Mouse (Mus musculus): ENCODE results near the gene Zfp426. TPM values are rescaled to one million over a fixed set of nuclear protein-coding genes. Genes with fewer than 3 reads are reported as not detected.

Gene Zfp426
- polyA plus RNA-seq, 1 experiment: 3.2 TPM

DNA sequence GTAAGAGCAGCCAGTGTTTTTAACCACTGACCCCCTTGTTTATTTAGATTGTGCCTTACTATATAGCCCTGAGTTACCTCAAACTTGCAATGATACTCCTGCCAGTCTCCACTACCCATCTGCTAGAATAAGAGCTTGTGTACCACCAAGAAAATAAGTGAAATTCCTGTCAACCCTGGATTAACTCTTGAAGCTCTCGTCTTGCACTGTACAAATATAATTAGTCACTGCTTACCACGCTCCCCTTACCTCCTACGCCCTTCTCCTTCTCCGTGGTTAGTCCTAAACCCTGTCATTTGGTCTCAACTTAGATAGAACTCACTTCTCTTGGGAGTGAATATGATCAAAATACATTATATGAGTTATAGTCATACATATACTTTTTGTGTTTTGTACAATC, 26.2 kb upstream of the Zfp426 start:
- no peak overlapping the region for H3K27ac ChIP-seq (ENCODE audit: insufficient read depth, low read length)
- no peaks in the 10 kb centered on the region for H3K36me3 ChIP-seq (ENCODE audit: control insufficient read depth, insufficient read depth, low read length)
- no peak overlapping the region for H3K4me3 ChIP-seq (ENCODE audit: extremely low read depth, insufficient read depth, insufficient read length)
- TF ChIP-seq CTCF (IDR thresholded peaks at IDR 0.05; ENCODE audit: extremely low read depth, insufficient read depth, insufficient read length, insufficient replicate concordance) (no peak), POLR2A (IDR thresholded peaks at IDR 0.05; ENCODE audit: low read depth, low read length) (no peak)
- 84% methylated on average over 4 of the region's 4 CpGs for WGBS
- H3K27me3 ChIP-seq (ENCODE audit: control insufficient read depth, insufficient read depth, low read length): no peaks in the 10 kb centered on the region
- H3K4me1 ChIP-seq (ENCODE audit: control insufficient read depth, insufficient read depth, insufficient read length): 0 out of 2 replicates have a peak, but pooled peaks cover 2% of the 10 kb centered on the region
- DNase-seq (ENCODE audit: low read depth in 1 of 2, low spot score in 2 of 2): no peak

- no peak for TF ChIP-seq CTCF (IDR thresholded peaks at IDR 0.05; ENCODE audit: extremely low read depth, insufficient read depth, insufficient read length, insufficient replicate concordance)
- TF ChIP-seq POLR2A (IDR thresholded peaks at IDR 0.05; ENCODE audit: low read depth, low read length): no peak
- Histone ChIP-seq H3K36me3 (ENCODE audit: control insufficient read depth, insufficient read depth, low read length) (0 out of 2 replicates have a peak, but pooled peaks cover 1% of the 10 kb centered on the region), H3K4me3 (ENCODE audit: extremely low read depth, insufficient read depth, insufficient read length) (no peak overlapping the region), H3K27ac (ENCODE audit: insufficient read depth, low read length) (no peak overlapping the region), H3K27me3 (ENCODE audit: control insufficient read depth, insufficient read depth, low read length) (no peaks in the 10 kb centered on the region), H3K4me1 (ENCODE audit: control insufficient read depth, insufficient read depth, insufficient read length) (0 out of 2 replicates have a peak, but pooled peaks cover 2% of the 10 kb centered on the region)
- DNase-seq (ENCODE audit: low read depth in 1 of 2, low spot score in 2 of 2): no peak
- WGBS: 92% methylated on average over 1 of the region's 1 CpGs
These were observed 25.2 kb upstream of the Zfp426 start for GRCm38 (mm10) chr9:20517727-20518126.

GRCm38 (mm10) chr9:20514016-20514415, 21.5 kb upstream of the Zfp426 start:
- H3K4me1 ChIP-seq (ENCODE audit: control insufficient read depth, insufficient read depth, insufficient read length): no peaks in the 10 kb centered on the region
- H3K36me3 ChIP-seq (ENCODE audit: control insufficient read depth, insufficient read depth, low read length): 0 out of 2 replicates have a peak, but pooled peaks cover 1% of the 10 kb centered on the region
- H3K27me3 ChIP-seq (ENCODE audit: control insufficient read depth, insufficient read depth, low read length): no peaks in the 10 kb centered on the region
- WGBS: 91% methylated on average over 3 of the region's 3 CpGs
- H3K27ac ChIP-seq (ENCODE audit: insufficient read depth, low read length): no peak overlapping the region
- TF ChIP-seq POLR2A (IDR thresholded peaks at IDR 0.05; ENCODE audit: low read depth, low read length): no peak
- no peak for TF ChIP-seq CTCF (IDR thresholded peaks at IDR 0.05; ENCODE audit: extremely low read depth, insufficient read depth, insufficient read length, insufficient replicate concordance)
- H3K4me3 ChIP-seq (ENCODE audit: extremely low read depth, insufficient read depth, insufficient read length): no peak overlapping the region
- no peak for DNase-seq (ENCODE audit: low read depth in 1 of 2, low spot score in 2 of 2)

GRCm38 (mm10) chr9:20512714-20513113, 20.2 kb upstream of the Zfp426 start:
- TF ChIP-seq POLR2A (IDR thresholded peaks at IDR 0.05; ENCODE audit: low read depth, low read length) (no peak), CTCF (IDR thresholded peaks at IDR 0.05; ENCODE audit: extremely low read depth, insufficient read depth, insufficient read length, insufficient replicate concordance) (no peak)
- H3K36me3 ChIP-seq (ENCODE audit: control insufficient read depth, insufficient read depth, low read length): 0 out of 2 replicates have a peak, but pooled peaks cover 1% of the 10 kb centered on the region
- 93% methylated on average over 8 of the region's 8 CpGs for WGBS
- H3K27me3 ChIP-seq (ENCODE audit: control insufficient read depth, insufficient read depth, low read length): no peaks in the 10 kb centered on the region
- no peak for DNase-seq (ENCODE audit: low read depth in 1 of 2, low spot score in 2 of 2)
- no peaks in the 10 kb centered on the region; the same call in 1 of the 2 replicates for H3K4me1 ChIP-seq (ENCODE audit: control insufficient read depth, insufficient read depth, insufficient read length)
- H3K4me3 ChIP-seq (ENCODE audit: extremely low read depth, insufficient read depth, insufficient read length): no peak overlapping the region
- no peak overlapping the region for H3K27ac ChIP-seq (ENCODE audit: insufficient read depth, low read length)

GRCm38 (mm10) chr9:20511645-20512044, 19.1 kb upstream of the Zfp426 start:
- no peak overlapping the region for H3K4me3 ChIP-seq (ENCODE audit: extremely low read depth, insufficient read depth, insufficient read length)
- H3K4me1 ChIP-seq (ENCODE audit: control insufficient read depth, insufficient read depth, insufficient read length): no peaks in the 10 kb centered on the region; the same call in 1 of the 2 replicates
- no peaks in the 10 kb centered on the region for H3K27me3 ChIP-seq (ENCODE audit: control insufficient read depth, insufficient read depth, low read length)
- TF ChIP-seq CTCF (IDR thresholded peaks at IDR 0.05; ENCODE audit: extremely low read depth, insufficient read depth, insufficient read length, insufficient replicate concordance): no peak
- no peak for TF ChIP-seq POLR2A (IDR thresholded peaks at IDR 0.05; ENCODE audit: low read depth, low read length)
- no peak overlapping the region for H3K27ac ChIP-seq (ENCODE audit: insufficient read depth, low read length)
- no peak for DNase-seq (ENCODE audit: low read depth in 1 of 2, low spot score in 2 of 2)
- 0 out of 2 replicates have a peak, but pooled peaks cover 2% of the 10 kb centered on the region for H3K36me3 ChIP-seq (ENCODE audit: control insufficient read depth, insufficient read depth, low read length)
- WGBS: 85% methylated on average over 4 of the region's 4 CpGs

DNA sequence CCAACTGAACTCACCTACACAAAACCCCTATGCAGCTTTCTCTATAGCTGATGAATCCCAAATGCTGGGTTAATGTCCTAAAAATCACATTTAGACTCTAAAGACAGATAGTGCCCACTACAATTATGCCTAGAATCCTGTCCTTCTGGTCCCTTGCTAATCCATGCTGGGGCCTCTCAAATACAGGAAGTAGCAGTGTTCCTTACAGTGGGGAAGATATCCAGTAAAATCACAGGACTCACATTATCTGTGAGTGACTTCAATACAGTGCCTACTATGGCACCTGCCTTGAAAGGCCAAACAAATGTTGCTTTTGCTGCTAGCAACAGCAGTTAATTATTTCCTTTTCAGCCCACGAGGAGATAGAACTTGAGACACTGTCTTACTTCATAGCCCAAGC, 17.8 kb upstream of the Zfp426 start:
- DNase-seq (ENCODE audit: low read depth in 1 of 2, low spot score in 2 of 2): no peak
- 73% methylated on average over 1 of the region's 1 CpGs for WGBS
- H3K4me1 ChIP-seq (ENCODE audit: control insufficient read depth, insufficient read depth, insufficient read length): no peaks in the 10 kb centered on the region; the same call in 1 of the 2 replicates
- H3K27ac ChIP-seq (ENCODE audit: insufficient read depth, low read length): no peak overlapping the region
- no peak overlapping the region for H3K4me3 ChIP-seq (ENCODE audit: extremely low read depth, insufficient read depth, insufficient read length)
- TF ChIP-seq CTCF (IDR thresholded peaks at IDR 0.05; ENCODE audit: extremely low read depth, insufficient read depth, insufficient read length, insufficient replicate concordance): no peak
- TF ChIP-seq POLR2A (IDR thresholded peaks at IDR 0.05; ENCODE audit: low read depth, low read length): no peak
- H3K36me3 ChIP-seq (ENCODE audit: control insufficient read depth, insufficient read depth, low read length): peaks cover 11% of the 10 kb centered on the region
- H3K27me3 ChIP-seq (ENCODE audit: control insufficient read depth, insufficient read depth, low read length): no peaks in the 10 kb centered on the region

DNA sequence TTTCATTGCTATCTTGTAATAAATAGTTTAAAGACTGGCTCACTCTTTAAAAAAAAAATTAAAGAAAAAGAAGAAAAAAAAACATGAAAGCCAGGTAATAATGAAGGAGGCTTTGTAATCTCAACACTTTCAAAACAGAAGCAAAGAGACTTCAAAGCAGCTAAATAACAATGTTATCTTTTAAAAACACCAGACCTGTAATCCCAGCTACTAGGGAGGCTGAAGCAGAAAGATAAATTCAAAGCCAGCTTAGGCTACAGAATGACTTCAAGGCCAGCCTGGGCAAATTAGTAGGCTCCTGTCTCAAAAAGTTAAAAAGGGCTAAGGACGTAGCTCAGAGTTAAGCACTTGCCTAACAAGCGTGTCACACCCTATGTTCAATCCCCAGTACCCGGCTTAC, 17.1 kb upstream of the Zfp426 start:
- TF ChIP-seq CTCF (IDR thresholded peaks at IDR 0.05; ENCODE audit: extremely low read depth, insufficient read depth, insufficient read length, insufficient replicate concordance): no peak
- TF ChIP-seq POLR2A (IDR thresholded peaks at IDR 0.05; ENCODE audit: low read depth, low read length): no peak
- DNase-seq (ENCODE audit: low read depth in 1 of 2, low spot score in 2 of 2): no peak
- H3K36me3 ChIP-seq (ENCODE audit: control insufficient read depth, insufficient read depth, low read length): peaks cover 15% of the 10 kb centered on the region

More for the DNA sequence above, 17.1 kb upstream of the Zfp426 start:
- Histone ChIP-seq H3K27ac (ENCODE audit: insufficient read depth, low read length) (no peak overlapping the region), H3K4me1 (ENCODE audit: control insufficient read depth, insufficient read depth, insufficient read length) (no peaks in the 10 kb centered on the region; the same call in 1 of the 2 replicates), H3K4me3 (ENCODE audit: extremely low read depth, insufficient read depth, insufficient read length) (no peak overlapping the region), H3K27me3 (ENCODE audit: control insufficient read depth, insufficient read depth, low read length) (no peaks in the 10 kb centered on the region)
- 85% methylated on average over 3 of the region's 3 CpGs for WGBS

All from spleen, adult 2 months (tissue).